Mouse (Mus musculus): ENCODE measurements around the gene Irs2. TPM values are rescaled to one million over a fixed set of nuclear protein-coding genes. Genes with fewer than 3 reads are reported as not detected.

The Irs2 gene
- 4.9 and 6.0 TPM in 2 replicates for polyA plus RNA-seq (2016; fragmentation: Nextera tagmentation; extraction: Ambion mirVana)

- H3K4me1 ChIP-seq (replicated peaks), result peaks cover 70% of the 10 kb centered on the region
These were observed at the start of gene Irs2 for GRCm38 (mm10) chr8:11008379-11008775. Gene Irs2, minus strand, starts transcription at chr8:11008458.

GRCm38 (mm10) chr8:11056665-11057064 is 48.4 kb upstream of the Irs2 start:
- WGBS, result 86% methylated on average over 5 of the region's 5 CpGs
- Histone ChIP-seq H3K4me1 (replicated peaks) (peaks cover 9% of the 10 kb centered on the region; the same call in 1 of the 2 replicates), H3K27me3 (ENCODE audit: insufficient read depth, poor library complexity, severe bottlenecking) (peaks cover 5% of the 10 kb centered on the region), H3K4me3 (no peak overlapping the region), H3K27ac (0 out of 2 replicates have a peak overlapping the region, but pooled peaks have one; percentile 9), H3K9me3 (no peaks in the 10 kb centered on the region), H3K36me3 (no peaks in the 10 kb centered on the region)
- no peak for DNase-seq (ENCODE audit: low spot score)

More at GRCm38 (mm10) chr8:11008379-11008775, at the start of gene Irs2:
- Histone ChIP-seq H3K9me3 (no peaks in the 10 kb centered on the region), H3K36me3 (peaks cover 27% of the 10 kb centered on the region), H3K27me3 (ENCODE audit: insufficient read depth, poor library complexity, severe bottlenecking) (peaks cover 23% of the 10 kb centered on the region; the same call in 1 of the 2 replicates), H3K27ac (peak within 1 kb of the TSS; percentile 99), H3K4me3 (peak within 1 kb of the TSS; percentile 88)
- DNase-seq (ENCODE audit: low spot score), result no peak
- under 1% methylated on average over 53 of the region's 64 CpGs for WGBS

GRCm38 (mm10) chr8:11056175-11056563 is 47.9 kb upstream of the Irs2 start:
- Histone ChIP-seq H3K9me3 (no peaks in the 10 kb centered on the region), H3K4me1 (replicated peaks) (peaks cover 9% of the 10 kb centered on the region; the same call in 1 of the 2 replicates), H3K27ac (no peak overlapping the region), H3K4me3 (no peak overlapping the region), H3K27me3 (ENCODE audit: insufficient read depth, poor library complexity, severe bottlenecking) (peaks cover 5% of the 10 kb centered on the region), H3K36me3 (no peaks in the 10 kb centered on the region)
- 96% methylated on average over 8 of the region's 8 CpGs for WGBS
- no peak for DNase-seq (ENCODE audit: low spot score)

GRCm38 (mm10) chr8:11055557-11056174 is 47.4 kb upstream of the Irs2 start:
- 71% methylated on average over 16 of the region's 16 CpGs for WGBS
- Histone ChIP-seq H3K9me3 (no peaks in the 10 kb centered on the region), H3K4me1 (replicated peaks) (peaks cover 8% of the 10 kb centered on the region; the same call in 1 of the 2 replicates), H3K27me3 (ENCODE audit: insufficient read depth, poor library complexity, severe bottlenecking) (peaks cover 5% of the 10 kb centered on the region), H3K4me3 (no peak overlapping the region), H3K36me3 (no peaks in the 10 kb centered on the region), H3K27ac (no peak overlapping the region)
- DNase-seq (ENCODE audit: low spot score), result no peak

GRCm38 (mm10) chr8:11049835-11050234 is 41.6 kb upstream of the Irs2 start:
- peaks cover 1% of the 10 kb centered on the region; the same call in 1 of the 2 replicates for H3K4me1 ChIP-seq (replicated peaks)
- 69% methylated on average over 5 of the region's 5 CpGs for WGBS
- H3K4me3 ChIP-seq, result no peak overlapping the region
- no peaks in the 10 kb centered on the region for H3K9me3 ChIP-seq
- no peak for DNase-seq (ENCODE audit: low spot score)
- H3K27me3 ChIP-seq (ENCODE audit: insufficient read depth, poor library complexity, severe bottlenecking), result peaks cover 7% of the 10 kb centered on the region
- H3K36me3 ChIP-seq, result no peaks in the 10 kb centered on the region
- H3K27ac ChIP-seq, result no peak overlapping the region

GRCm38 (mm10) chr8:11047812-11048211 is 39.6 kb upstream of the Irs2 start:
- no peak overlapping the region for H3K27ac ChIP-seq
- 95% methylated on average over 1 of the region's 1 CpGs for WGBS
- no peaks in the 10 kb centered on the region for H3K36me3 ChIP-seq
- no peak for DNase-seq (ENCODE audit: low spot score)
- peaks cover 18% of the 10 kb centered on the region for H3K4me1 ChIP-seq (replicated peaks)
- H3K27me3 ChIP-seq (ENCODE audit: insufficient read depth, poor library complexity, severe bottlenecking), result 0 out of 2 replicates have a peak, but pooled peaks cover 3% of the 10 kb centered on the region
- no peak overlapping the region for H3K4me3 ChIP-seq
- no peaks in the 10 kb centered on the region for H3K9me3 ChIP-seq

- no peak overlapping the region for H3K27ac ChIP-seq
- H3K4me1 ChIP-seq (replicated peaks), result peaks cover 18% of the 10 kb centered on the region
- no peaks in the 10 kb centered on the region for H3K27me3 ChIP-seq (ENCODE audit: insufficient read depth, poor library complexity, severe bottlenecking)
- no peaks in the 10 kb centered on the region for H3K36me3 ChIP-seq
- no peak overlapping the region for H3K4me3 ChIP-seq
- no peaks in the 10 kb centered on the region for H3K9me3 ChIP-seq
- no peak for DNase-seq (ENCODE audit: low spot score)
- WGBS, result 67% methylated on average over 11 of the region's 11 CpGs
These were observed 36.4 kb upstream of the Irs2 start for GRCm38 (mm10) chr8:11044660-11045059.

- Histone ChIP-seq H3K4me1 (replicated peaks) (peaks cover 18% of the 10 kb centered on the region), H3K4me3 (no peak overlapping the region), H3K27me3 (ENCODE audit: insufficient read depth, poor library complexity, severe bottlenecking) (no peaks in the 10 kb centered on the region), H3K9me3 (no peaks in the 10 kb centered on the region), H3K27ac (0 out of 2 replicates have a peak overlapping the region, but pooled peaks have one; percentile 37), H3K36me3 (no peaks in the 10 kb centered on the region)
- no peak for DNase-seq (ENCODE audit: low spot score)
- WGBS, result 66% methylated on average over 4 of the region's 4 CpGs
These were observed 35.3 kb upstream of the Irs2 start for GRCm38 (mm10) chr8:11043591-11043990.

GRCm38 (mm10) chr8:11042872-11043587 is 34.8 kb upstream of the Irs2 start:
- H3K27ac ChIP-seq, result 0 out of 2 replicates have a peak overlapping the region, but pooled peaks have one; percentile 37

GRCm38 (mm10) chr8:11040088-11040487 is 31.8 kb upstream of the Irs2 start:
- Histone ChIP-seq H3K36me3 (no peaks in the 10 kb centered on the region), H3K4me3 (no peak overlapping the region), H3K27ac (no peak overlapping the region), H3K4me1 (replicated peaks) (peaks cover 31% of the 10 kb centered on the region), H3K9me3 (no peaks in the 10 kb centered on the region), H3K27me3 (ENCODE audit: insufficient read depth, poor library complexity, severe bottlenecking) (no peaks in the 10 kb centered on the region)
- DNase-seq (ENCODE audit: low spot score), result no peak
- WGBS, result 88% methylated on average over 7 of the region's 7 CpGs

More at GRCm38 (mm10) chr8:11042872-11043587, 34.8 kb upstream of the Irs2 start:
- H3K36me3 ChIP-seq, result no peaks in the 10 kb centered on the region
- no peaks in the 10 kb centered on the region for H3K27me3 ChIP-seq (ENCODE audit: insufficient read depth, poor library complexity, severe bottlenecking)
- no peak for DNase-seq (ENCODE audit: low spot score)
- peaks cover 18% of the 10 kb centered on the region for H3K4me1 ChIP-seq (replicated peaks)
- H3K9me3 ChIP-seq, result no peaks in the 10 kb centered on the region
- H3K4me3 ChIP-seq, result no peak overlapping the region
- WGBS, result 79% methylated on average over 9 of the region's 9 CpGs

- no peaks in the 10 kb centered on the region for H3K9me3 ChIP-seq
- H3K4me1 ChIP-seq (replicated peaks), result peaks cover 21% of the 10 kb centered on the region
- WGBS, result 90% methylated on average over 5 of the region's 5 CpGs
- DNase-seq (ENCODE audit: low spot score), result no peak
- H3K4me3 ChIP-seq, result no peak overlapping the region
- H3K27ac ChIP-seq, result no peak overlapping the region
- H3K36me3 ChIP-seq, result no peaks in the 10 kb centered on the region
- H3K27me3 ChIP-seq (ENCODE audit: insufficient read depth, poor library complexity, severe bottlenecking), result no peaks in the 10 kb centered on the region
These were observed 30.5 kb upstream of the Irs2 start for GRCm38 (mm10) chr8:11038788-11039187.

GRCm38 (mm10) chr8:11038367-11038766 is 30.1 kb upstream of the Irs2 start:
- H3K36me3 ChIP-seq, result no peaks in the 10 kb centered on the region
- 91% methylated on average over 5 of the region's 5 CpGs for WGBS
- no peak overlapping the region for H3K4me3 ChIP-seq
- no peak overlapping the region for H3K27ac ChIP-seq
- H3K27me3 ChIP-seq (ENCODE audit: insufficient read depth, poor library complexity, severe bottlenecking), result no peaks in the 10 kb centered on the region
- H3K9me3 ChIP-seq, result no peaks in the 10 kb centered on the region
- H3K4me1 ChIP-seq (replicated peaks), result peaks cover 17% of the 10 kb centered on the region
- no peak for DNase-seq (ENCODE audit: low spot score)

- peaks cover 12% of the 10 kb centered on the region for H3K4me1 ChIP-seq (replicated peaks)
- H3K27me3 ChIP-seq (ENCODE audit: insufficient read depth, poor library complexity, severe bottlenecking), result no peaks in the 10 kb centered on the region
- DNase-seq (ENCODE audit: low spot score), result no peak
- H3K27ac ChIP-seq, result no peak overlapping the region
- H3K36me3 ChIP-seq, result no peaks in the 10 kb centered on the region
- peaks cover 5% of the 10 kb centered on the region; the same call in 1 of the 2 replicates for H3K9me3 ChIP-seq
- WGBS, result 95% methylated on average over 3 of the region's 3 CpGs
- no peak overlapping the region for H3K4me3 ChIP-seq
These were observed 28.5 kb upstream of the Irs2 start for GRCm38 (mm10) chr8:11036790-11037189.
